Mouse (Mus musculus) MEL-GATA-1-ER (cell line): ENCODE results near the gene Nup107.

Source experiments
- DNase-seq: peaks from one replicate; pipeline ENCODE4 v3.0.0-alpha.2; 2012; ENCODE audit warnings: low read depth; ENCODE audit errors: extremely low read depth

The Nup107 gene

DNA sequence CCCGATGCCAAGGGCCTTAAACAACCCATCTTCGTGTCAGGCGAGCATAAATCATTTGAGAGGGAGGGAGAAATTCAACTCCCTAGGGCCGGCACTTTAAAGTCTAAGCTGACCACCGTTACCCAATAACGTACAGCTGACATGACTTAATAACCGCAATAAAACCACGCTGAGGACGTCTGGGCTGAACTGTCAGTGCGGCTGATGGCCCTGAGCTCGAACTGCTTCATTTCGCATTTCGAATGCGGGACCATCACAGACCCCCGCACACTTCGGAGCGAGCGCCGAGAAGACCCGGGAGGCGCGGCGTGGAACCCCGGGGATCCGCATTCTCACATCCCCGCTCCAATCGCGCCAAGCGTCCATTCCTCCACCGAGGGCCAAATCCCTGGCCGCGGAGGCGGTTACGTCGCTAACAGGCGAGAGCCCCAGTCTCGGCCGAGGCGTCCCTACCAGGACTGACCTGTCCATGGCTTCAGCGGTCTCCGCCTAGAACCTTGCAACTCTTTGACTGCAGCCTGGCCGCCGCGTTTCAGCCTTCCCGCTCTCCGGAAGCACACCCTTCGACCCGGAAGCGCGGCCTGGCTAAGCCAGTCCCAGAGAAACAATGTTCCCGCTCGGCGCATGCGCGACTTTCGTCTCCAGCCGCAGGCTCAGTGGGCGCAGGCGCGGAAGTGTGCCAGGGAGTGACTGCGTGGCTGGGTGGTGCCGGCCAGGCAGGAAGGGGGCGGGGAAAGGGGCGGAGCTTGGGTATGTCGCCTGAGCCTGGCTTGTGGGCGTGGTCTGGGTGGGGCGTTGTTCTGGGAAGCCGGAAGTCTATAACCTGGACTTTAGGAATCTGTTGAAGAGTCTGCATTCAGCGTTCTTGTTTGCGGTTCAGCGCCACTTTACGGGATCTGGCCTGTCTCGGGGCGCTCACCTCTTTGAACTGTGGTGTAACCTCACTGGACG, at the start of gene Nup107:
Nup107 (minus strand) TSS at position 565 of the 951 bp plus-strand sequence.
- DNase-seq = peak; percentile 85

DNA sequence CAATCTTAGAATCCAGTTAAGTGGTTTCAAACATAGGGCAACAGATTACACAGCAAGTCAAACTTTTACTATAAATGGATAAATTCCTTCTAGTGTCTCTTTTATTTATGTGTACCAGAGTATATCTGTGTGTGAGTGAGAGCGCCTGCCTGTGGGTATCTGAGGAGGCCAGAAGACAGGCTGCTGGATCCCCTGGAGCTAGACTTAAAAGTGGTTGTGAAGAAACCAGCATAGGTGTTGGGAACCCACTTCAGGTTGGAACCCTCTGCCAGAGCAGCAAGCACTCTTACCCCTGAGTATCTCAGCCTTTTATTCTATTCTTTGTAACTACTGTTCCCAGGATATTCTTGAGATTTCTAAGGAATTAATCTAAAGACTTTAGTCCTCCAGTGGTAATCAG, 49.3 kb upstream of the Nup107 start:
- DNase-seq = no peak

DNA sequence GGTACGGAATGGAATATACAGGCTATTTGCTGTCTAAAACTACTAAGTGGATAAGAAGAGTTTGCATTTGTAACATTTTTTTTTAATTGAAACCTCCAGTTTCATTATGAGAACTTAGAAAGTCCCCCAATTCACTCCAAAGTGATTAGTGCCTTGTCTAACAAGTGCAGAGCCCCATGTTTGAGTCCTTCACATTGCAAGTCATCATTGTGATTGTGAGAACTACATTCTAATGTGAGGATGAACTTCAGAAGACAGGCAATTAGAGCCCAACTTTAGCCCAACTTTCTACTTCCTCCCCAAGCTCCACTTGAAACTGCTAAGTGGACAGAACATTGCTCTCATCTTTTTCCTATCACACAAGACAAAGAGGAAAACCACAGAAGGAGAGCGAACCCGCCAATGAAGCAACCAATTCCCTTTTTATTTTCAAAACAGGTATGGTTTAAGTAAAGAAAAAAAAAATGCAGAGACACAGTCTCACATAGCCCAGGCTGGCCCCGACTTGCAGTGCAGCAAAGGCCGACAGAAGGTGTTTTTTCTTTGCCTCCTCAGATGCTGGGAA, 48.0 kb upstream of the Nup107 start:
- DNase-seq = peak; percentile 44

DNA sequence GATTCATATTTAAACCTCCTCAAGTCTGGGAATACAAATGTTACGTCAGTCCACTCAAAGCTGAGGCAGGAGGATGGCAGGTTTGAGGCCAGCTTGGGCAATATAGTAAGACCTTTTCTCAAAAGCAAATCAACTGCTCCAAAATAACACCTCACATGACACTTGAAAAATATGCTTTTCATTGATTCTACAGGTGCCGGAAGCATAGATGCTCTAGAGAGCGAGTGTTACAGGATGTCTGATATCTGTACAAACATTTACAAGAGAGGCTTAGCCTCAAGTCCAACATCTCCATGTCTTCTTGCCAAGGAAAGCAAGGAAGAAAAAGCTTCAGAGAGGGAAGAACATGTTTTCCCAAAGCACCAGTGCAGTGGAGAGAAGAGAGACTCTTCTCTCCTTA, 47.2 kb upstream of the Nup107 start:
- no peak for DNase-seq

DNA sequence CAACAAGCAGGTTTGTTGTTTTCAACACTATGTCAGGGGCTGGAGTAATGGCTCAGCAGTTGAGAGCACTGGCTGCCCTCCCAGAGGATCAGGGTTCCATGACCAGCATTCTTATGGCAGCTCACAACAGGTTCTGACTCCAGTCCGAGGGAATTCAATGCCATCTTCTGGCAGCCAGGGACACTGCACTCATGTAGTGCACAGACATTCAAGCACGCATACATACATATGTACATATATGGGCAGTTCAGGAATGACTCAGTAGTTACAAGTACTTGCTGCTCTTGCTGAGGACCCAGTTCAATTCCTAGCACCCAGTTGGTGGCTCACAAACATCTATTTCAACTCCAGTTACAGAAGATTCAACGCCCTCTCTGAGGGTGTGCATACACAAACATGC, 46.4 kb upstream of the Nup107 start:
- no peak for DNase-seq

DNA sequence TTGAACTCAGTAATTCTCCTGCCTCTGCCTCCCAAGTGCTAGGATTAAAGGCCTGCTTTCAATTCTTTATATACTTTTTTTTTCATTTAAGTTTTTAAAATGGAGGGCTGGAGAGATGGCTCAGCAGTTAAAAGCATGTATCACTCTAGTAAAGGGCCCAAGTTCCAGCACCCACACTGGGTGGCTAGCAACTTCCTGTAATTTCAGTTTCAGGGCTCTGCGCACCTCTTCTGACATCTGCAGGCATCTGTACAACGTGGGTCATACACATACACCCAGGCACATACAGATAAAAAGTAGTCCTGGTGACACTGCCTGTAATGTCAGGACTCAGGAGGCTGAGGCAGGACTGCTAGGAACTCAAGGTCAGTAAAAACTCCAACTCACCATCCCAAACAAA, 43.8 kb upstream of the Nup107 start:
- no peak for DNase-seq

DNA sequence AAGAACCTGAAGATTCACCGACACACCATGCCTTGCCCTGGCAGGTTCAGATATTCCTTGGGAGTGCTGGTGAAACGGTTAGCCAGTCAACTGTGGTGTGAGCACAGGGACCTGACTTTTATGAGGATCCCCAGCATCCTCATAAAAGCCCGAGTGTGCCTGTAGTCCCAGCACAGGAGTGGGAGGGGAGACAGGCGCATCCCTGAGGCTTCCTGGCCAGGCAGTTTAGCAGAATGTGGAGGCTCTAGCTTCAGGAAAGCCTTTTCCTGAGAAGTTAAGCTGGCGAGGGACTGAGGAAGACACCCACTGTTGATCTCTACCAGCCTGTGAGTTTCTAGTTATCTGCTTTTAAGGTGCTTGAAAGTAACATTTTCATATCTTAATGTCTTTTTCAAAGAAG, 42.9 kb upstream of the Nup107 start:
- DNase-seq = no peak

DNA sequence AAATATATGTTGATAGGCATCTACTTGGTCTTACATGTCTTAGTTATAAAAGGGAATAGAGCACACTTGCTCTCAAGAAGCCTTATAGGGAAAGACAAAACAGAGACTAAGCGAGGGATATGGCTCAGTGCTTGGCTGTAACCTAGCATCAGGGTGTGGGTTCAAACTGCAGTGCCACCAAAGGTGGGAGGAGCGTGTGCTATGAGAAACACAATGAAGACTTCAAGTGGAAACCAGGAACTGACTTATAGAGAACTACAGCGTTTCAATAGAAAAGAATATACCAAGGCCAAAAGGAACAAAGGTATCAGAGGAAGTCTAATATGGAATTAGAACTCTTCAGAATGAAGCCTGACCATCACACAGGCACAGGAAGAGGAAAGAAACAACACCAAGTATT, 38.3 kb upstream of the Nup107 start:
- DNase-seq = no peak

DNA sequence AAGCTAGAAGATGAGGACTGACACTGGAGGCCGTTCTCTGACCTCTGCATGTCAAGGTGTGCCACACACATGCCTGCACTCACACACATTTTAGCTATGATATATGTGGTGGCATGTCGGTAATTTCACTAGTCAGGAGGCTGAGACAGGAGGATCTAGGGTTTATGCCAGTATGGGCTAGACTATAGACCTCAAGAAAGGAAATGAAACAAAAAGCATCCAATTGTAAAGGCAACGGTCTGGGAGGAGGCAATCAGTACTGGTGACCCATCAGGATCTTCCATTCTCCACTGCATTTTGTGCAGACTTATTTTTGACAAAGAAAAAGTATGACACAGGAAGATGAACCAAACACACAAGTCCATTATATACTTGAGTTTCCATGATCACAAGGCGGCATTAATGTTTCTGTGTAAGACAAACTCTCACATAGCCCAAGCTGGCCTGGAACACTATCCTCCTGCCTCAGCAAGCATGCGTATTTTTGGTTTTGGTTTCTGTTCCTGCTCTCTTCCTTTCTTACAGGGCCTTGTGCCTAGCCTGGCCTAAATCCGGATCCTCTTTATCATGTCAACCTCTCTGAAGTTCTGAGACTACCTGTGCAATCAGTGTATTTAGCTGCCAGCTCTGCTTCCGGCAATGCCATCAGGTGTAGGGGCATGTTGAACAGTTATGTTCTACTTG, 37.1 kb upstream of the Nup107 start:
- no peak for DNase-seq

DNA sequence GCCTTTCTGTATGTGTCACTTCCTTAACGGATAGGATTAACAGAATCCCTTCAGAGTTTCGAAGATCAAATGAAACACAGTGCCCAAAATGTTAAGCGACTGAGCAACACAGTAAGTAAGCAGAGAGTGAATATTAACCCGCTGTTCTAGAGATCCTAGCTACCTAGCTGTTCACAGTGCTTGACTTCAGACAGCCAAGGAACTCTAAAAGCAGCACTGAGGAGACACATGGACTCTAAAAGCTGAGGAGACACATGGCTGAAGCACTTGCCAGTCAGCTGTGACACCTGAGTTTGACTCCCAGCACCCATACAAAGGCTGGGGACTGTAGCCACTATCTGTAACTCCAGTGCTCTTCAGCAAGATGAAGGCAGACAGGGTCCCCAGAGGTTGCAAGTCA, 36.5 kb upstream of the Nup107 start:
- DNase-seq = no peak

DNA sequence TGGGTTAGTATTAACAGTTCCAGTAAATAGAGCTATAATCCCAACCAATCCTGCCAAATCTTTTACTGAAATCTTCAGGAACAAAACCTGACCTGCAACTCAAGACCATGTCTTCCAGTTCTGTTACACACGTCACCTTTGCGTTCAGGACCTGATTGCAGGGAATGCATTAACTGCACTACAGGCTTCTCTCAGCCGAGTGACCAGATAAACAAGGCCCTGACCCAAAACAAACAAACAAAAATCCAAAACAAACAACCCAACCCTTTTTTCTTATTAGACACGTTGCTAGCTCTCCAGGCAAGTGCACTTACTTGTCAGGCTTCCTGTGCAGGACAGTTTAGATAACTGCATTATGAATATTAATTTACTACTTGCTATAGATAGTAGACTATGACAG, 36.0 kb upstream of the Nup107 start:
- DNase-seq = no peak

DNA sequence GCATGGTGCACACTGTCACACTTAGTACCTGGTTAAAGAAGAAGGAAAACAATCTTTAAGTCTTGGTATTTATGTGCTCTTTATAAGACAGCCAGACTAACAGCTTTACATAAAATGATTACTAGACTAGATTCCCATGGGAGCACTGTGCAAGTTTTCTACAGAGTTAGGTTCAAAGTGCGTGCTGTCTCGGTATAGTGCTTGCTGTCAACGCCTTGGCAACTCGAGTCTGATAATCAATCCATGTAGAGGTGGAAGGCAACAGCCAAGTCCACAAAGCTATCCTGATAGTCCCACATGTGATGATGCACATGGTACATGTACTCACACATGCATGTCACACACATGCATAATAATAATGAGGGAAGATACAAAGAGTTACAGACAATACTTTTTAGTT, 32.1 kb upstream of the Nup107 start:
- DNase-seq = no peak

DNA sequence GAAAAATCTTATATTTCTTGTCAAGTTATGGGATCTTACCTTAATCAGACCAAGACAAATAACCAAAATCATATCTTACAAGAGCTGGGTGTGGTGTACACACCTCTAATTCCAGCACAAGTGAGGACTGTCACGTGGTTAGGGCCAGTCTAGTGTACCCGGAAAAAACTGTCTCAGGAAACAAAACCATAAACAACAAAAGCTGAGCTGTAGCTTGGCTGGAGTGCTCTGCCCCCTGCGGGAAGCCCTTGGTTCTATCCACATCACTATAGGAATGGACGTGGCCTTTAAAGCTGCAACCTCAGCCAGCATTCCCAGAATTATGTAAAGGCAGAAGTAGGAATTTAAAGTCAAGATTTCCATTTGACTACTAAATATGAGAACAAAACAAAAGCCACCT, 31.6 kb upstream of the Nup107 start:
- DNase-seq = no peak

DNA sequence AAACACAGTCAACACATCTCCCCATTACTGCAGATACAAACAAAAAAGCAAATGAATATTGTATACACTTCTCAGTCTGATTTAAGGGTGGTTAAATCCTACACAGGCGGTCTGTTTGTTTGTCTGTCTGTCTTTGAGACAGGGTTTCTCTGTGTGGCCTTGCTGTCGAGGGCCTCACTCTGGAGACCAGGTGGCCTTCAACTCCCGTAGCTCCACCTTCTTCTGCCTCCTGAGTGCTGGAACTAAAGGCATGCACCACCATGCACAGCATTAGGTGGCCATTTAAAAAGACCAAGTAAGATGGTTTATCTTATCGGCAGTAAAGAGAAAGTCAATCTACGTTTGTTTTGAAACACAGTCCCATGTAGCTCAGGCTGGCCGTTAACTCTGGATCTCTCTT, 30.8 kb upstream of the Nup107 start:
- no peak for DNase-seq

DNA sequence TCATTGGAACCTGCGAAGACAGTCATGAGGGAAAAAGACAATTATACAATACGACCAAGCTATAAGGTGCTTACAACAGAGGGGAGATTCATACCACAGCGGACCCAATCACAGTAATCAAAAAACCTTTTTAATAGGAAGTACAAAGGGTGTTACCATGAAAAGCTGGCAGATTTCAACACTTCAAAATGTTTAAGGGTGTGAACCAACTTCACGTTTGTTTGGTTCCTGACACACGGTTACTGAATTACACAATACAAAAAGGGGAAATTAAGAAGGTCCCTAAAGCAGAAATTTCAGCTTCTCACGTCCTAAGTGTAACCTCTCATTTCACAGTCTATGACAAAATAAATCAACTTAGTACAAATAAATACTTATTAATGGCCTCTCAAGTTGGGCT, 26.1 kb upstream of the Nup107 start:
- DNase-seq = no peak

DNA sequence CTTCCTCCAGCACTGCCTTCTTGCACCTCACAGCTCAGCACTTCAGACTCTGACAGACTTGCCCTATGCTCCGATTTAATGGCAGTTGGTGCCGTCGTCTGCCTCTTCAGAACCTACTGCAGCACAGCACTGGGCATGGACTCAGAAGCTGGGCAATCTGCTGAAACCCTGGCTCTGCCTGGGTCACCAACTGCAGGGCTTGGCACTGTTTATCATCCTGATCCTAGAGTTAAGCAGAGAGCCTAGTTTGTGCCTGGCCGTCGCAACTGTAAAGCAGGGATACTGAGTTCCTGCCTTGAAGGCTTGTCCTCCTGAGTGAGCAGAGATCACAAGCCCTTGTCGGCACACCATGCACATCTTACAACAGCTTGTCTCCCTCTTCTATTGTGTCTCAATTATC, 24.2 kb upstream of the Nup107 start:
- DNase-seq = no peak

DNA sequence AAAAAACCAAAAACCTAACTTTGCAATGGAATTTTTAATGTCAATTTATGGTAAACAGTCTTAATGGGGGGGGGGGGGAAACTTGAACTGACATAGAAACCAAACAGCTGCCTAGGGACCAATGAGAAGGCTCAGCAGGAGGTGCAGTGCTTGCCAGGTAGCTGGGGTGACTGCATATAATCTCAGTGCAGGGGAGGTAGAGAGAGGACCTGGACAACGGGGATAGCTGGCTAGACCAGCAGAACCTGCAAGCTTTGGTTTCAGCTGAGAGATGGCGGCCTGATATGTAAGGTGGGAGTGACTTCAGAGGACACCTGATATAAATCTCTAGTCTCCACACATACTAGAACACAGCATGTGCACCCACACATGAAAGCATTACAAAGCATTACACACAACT, 20.0 kb upstream of the Nup107 start:
- DNase-seq = no peak

DNA sequence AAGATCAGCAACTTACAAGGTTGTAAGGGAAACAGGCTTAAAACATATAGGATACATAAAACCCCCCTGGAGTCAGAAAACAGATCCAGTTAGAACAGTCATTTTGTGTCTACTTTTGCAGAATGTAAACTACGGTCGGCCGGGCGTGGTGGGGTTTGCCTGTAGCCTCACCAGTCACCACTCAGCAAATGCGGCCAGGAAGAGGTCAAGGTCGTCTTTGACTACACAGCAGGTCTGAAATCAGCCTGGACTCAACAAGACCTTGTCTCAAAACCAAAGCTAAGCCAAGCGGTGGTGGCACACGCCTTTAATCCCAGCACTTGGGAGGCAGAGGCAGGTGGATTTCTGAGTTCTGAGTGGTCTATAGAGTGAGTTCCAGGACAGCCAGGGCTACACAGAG, 19.1 kb upstream of the Nup107 start:
- DNase-seq = no peak

DNA sequence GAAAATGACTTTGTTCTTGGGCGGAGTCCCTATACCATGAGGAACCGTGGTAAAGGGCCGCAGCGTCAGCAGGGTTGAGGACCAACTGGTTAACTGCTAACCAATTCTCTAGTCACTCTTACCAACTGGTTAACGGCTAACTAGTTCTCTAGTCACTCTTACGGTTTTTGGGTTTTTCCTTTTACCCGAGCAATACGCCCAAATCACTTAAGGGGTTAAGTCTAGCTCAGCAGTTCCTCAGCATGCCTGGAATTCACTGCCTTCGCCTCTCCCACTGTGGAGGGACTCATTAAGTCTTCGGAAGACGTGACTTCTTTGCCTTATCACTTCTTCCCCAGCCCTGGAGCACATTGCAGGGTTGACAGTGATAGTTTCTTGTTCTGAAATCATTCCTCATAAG, 18.0 kb upstream of the Nup107 start:
- no peak for DNase-seq

DNA sequence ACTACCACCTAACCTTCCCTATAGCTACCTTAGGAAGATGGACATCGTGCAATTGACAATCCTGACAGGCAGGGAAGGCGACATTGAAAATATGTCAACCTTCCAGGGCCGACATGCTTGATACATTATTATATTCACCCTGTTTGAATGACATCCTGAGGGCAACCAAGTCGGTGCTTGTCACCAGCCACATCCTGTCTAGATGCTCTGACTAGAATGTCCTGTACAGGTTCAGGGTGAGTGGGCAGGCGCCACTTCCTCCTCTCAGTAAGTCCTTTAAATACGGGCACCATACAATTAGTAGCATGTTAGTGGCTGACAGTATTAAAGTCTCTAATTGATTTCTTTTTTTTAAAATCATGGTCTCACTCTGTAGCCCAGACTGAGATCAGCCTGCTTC, 15.6 kb upstream of the Nup107 start:
- no peak for DNase-seq

DNA sequence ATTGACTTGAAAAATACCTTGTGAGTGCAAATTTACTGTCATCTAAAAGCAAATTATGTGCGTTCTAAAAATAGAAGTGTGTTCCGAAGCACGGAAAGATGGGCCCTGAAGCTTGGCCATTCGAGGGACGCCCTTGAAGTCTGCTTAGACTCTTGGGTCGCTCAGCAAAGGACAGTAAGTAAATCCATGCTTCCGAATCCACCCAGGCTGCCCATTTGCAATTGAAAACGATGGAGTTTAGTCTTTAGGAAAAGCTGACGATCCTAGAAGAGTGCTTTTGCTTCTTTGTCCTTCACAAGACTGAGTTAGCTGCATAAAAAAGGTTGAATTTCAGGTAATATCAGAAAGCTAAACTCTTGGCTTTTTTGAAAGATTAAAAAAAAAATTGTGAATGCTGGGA, 13.4 kb upstream of the Nup107 start:
- no peak for DNase-seq
